Mouse (Mus musculus) layer of hippocampus, postnatal 25 days (tissue): ENCODE measurements around the gene Zdhhc18. TPM values are rescaled to one million over a fixed set of nuclear protein-coding genes. Genes with fewer than 3 reads are reported as not detected.
A peak's percentile ranks its signal among the peaks of the same experiment; 100 is the strongest.
"Not testable (repeated sequence)": the region's sequence is repeated elsewhere in the genome, so short reads cannot be mapped to it uniquely, and the experiment has no call there.

Source experiments
- DNase-seq, 2 experiments: peaks; one replicate each; pipeline ENCODE4 v3.0.0; 2022; ENCODE audit warnings: mixed read lengths in 2 of 2, low spot score in 1 of 2; ENCODE audit errors: extremely low spot score in 1 of 2
- total RNA-seq, 2 experiments: library from RNA; stranded (reverse); gene quantifications; 2 replicates each; pipeline ENCODE4 v1.2.3; 2021

The Zdhhc18 gene
- total RNA-seq, 2 experiments from 2014 or later, result 33.6 to 39.8 TPM

DNA sequence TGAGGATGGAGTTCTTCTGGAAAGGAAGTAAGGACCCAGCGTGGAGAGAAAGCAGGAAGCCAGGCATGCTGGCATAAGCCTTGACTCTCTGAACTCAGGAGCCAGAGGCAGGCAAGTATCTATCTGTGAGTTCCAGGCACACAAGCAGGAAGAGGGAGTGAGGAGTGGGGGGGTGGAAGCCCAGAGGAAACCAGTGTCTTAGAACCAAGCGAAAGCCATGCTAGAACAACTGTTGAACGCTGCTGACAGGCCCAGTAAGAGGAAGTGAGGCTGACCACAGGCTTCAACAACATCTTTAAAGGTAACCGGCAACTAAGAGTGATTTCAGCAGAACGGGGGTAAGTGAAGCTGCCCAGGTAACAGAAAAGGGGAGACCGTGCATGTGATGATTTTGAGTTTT, 16.2 kb upstream of the Zdhhc18 start:
- DNase-seq, result no peak

DNA sequence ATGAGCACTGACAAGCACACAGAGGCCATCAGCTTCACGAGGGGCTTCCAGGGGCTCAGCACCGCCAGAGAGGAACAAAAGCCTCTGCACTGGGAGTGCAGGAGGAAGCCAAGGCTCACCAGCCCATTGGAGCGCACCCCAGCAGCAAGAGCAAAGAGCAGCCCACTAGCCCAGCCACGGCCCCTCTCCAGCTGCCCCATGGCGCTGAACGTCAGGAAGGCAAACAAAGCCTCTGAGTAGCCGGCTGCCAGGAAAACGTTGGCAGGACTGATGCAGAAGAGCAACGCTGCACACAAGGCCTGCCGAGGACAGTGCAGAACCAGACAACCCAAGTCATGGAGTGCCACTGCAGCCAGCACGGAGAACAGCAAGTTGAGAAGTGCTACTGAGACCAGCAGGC, 15.2 kb upstream of the Zdhhc18 start:
- no peak for DNase-seq

DNA sequence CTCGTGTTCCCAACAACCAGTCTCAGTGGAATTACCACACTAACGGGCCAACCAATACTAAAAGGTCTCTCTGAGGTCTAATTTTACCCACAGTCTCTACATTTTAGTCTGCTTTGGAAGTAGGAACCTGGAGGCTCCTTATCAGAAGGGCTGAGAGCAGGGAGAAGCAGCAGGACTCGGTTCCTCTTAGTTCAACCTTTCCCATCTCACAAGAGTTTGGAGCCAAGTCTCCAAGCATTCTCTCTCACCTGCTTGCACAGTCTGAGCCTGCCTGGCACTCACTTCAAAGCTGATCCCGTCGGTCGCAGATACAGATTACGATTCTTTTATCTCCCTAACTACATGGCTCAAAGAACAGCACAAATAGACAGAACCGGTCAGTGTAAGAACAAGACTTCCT, 13.0 kb upstream of the Zdhhc18 start:
- no peak for DNase-seq

DNA sequence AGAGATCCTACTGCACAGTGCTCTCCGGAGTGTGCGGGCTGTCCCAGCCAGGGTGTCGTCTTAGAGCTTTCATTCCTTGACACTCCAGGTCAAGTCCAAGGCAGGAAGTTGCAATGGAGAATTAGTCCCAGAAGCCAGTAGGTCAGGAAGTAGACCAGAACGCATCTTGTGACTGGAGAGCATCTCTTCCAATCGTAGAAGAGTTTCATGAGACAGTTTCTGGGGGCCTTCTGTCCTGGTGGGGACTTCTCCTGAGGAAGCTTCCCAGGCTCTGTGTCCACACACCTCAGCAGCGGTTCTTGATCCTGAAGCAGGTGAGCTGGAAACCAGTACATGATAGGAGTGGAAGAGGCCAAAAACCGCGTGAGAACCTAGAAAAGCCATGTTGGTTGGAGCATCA, 12.5 kb upstream of the Zdhhc18 start:
- no peak for DNase-seq

DNA sequence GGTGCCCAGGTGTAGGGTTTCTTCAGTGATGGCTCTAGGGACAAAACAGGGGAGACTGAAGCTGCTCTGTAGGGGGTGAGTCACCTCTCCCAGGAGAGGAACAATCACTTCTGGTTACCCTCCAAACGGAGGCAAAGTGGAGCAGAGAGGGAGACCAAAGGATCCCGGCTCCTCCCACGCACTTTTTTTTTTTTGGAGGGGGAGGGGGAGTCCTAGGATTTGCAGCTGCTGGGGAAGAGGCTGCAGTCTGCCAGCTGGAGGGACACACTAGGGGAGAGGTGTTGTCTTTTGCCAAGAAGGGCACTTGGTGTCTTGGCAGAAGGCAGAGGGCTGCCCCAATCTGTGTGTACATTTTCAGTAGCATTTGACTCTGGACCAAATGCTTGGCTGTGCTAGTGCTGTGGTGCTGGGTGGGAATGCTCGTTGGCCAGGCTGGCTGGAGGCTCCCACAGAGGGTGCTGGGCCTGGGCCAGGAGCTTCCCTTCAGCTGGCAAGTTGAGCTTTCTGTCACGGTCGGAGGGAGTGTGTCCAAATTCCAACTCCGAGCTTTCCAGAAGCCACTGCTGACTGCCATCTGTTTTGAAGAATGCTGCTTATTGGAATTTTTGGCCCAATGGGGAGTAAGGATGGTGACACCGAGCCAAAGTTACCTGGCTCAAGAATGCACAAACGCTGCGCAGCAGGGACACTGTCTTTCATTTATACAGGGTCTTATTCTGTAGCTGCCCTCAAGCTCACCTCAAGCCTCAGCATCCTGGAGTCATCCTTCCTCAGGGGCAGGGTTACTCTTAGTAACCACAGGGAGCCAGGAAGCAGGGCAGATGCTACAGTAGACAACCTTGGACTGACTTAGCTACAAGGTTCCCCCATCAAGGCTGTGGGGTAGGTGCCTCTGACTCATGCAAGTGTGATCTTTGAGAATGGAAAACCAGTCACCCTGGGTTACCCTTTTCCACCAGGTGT, 10.5 kb upstream of the Zdhhc18 start:
- DNase-seq, result peak; percentile 71 to 73

DNA sequence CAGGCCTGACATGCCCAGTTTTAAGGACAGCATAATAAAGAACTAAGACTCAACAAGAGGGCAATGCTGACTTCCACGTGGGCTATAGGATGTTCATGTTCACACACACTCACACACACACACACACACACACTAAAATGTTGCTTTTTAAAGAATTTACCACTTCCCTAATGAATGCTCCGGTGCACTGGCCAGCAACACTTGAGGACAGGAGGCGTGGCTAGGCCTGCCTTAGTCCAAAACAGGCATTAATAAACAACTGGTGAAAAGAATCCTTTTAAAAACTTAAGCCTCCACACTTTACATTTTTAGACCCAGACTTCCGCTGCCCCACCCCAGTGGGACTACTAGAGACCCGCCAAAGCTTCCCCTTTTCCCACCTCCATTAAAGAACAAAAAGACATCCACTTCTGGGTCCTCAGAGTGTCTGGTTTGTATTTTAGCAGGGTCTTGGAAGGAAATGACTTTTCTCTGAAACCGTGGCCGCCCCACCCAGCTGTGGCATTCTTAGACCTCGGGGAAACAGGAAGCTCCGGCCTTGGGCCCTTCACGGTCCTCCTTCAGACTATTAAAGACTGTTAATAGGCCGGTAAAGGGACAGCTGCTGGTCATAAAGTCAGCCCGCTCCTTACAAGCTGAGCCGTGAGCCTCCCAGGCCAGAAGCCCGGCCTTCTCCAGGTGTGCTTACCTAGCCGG, 9.7 kb upstream of the Zdhhc18 start:
- DNase-seq, result no peak

DNA sequence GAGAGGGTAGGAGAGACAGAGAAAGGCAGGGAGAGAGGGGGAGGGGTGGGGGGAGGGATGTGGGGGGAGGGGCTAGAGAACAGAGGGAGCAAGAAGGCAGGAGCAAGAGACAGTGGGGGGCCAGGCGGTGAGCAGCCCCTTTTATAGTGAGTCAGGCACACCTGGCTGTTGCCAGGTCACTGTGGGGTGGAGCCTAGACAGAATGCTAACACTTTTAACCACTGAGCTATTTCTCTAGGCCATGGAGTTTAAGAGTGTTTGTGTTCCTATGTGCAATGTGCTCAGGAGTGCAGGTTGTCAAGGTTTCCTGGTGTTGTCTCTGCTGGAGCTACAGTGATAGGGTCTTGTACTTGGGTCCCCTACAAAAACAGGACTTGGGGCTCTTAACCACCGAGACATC, 8.8 kb upstream of the Zdhhc18 start:
- DNase-seq, result no peak

DNA sequence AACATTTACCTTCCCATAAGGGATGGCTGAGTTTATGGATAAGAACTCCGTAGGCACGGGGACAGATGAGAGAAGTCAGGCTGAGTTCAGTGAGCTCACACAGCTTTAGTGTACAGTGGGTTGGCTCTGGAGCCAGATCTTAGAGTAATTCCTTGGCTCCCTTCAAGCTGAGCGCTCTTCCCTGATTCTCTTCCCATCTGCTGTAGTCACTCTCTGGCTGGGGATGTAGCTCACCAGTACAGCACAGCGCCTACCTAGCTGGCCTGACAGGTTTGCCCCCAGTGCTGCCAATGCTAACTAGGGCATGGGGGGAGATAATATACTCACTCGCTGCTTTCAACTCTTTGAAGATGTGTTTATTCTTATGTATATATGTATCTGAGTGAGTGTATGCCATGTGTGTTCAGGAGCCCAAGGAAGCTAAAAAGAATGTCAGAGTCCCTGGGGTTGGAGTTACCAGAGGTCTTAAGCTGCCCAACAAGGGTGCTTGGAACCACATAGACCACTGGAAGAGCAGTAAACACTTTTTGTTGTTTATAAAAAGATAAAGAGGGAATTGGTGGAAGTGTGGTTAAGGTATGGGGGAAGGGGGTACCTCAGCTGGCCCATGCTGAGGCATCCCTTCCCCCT, 8.0 kb upstream of the Zdhhc18 start:
- no peak for DNase-seq

DNA sequence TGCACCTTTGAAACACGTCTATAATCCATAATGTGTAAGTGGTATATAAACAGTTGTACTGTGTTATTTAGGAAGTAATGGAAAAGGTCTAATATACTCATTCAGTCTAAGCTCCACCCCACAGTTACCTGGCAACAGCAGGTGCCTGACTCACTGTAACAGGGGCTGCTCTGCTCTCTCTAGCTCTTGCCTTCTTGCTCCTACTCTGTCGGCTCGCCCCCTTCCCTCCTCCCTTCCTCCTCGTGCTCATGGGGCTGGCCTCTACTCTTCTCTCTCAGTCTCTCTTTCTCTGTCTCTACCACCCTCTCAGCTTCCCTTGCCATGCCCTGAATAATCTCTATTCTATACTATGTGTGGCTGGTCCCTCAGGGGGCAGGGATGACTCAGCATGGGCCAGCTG, 7.0 kb upstream of the Zdhhc18 start:
- no peak for DNase-seq

DNA sequence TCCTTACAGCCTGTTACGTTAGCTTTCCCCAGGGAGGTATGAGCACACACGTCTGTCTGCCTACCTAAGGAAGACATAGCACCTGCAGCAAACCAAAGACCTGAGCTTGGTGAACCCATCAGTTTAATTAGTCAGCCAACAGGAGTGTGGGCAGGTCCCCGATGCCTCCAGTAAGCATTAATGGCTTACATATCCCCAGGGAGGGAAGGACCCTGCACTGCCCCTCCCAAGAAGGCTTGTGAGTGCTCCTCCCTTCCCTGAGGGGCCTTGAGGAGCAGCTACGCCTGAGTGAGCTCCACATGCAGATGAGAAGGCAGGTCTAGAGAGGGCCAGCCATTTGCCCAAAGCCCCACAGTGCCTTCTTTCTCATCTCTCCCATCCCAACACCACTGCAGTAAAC, 6.3 kb upstream of the Zdhhc18 start:
- DNase-seq, result no peak

DNA sequence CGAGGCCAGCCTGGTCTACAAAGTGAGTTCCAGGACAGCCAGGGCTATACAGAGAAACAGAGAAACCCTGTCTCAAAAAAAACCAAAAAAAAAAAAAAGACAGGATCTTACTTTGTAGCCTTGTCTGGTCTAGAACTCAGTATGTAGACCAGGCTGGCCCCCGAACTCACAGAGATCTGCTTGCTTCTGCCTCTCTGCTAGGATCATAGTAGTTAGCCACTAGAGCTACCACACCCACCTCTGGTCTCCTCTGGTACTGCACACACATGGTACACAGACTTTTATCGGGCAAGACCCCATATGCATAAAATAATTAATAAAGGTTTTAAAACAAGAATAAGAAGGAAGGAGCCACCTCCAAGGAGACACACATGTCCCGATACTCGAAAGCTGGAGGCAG, 4.1 kb upstream of the Zdhhc18 start:
- DNase-seq, result not testable (repeated sequence)

DNA sequence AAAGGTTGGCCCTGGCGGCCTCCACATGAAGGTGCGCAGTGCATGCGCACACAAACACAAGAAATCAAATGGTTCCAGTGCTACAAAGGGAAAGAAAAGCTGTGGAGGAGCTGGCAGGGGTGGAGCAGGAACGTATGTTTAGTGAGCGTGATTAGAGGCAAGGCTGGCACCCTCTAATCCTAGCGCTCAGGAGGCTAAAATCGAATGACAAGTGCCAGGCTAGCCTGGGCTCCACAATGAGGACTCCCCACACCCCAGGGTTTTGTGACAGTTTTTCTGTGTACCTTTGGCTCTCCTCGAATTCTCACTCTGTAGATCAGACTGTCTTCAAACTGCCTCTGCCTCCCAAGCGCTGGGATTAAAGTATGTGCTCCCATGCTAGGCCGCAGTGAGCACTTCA, 2.8 kb upstream of the Zdhhc18 start:
- no peak for DNase-seq

DNA sequence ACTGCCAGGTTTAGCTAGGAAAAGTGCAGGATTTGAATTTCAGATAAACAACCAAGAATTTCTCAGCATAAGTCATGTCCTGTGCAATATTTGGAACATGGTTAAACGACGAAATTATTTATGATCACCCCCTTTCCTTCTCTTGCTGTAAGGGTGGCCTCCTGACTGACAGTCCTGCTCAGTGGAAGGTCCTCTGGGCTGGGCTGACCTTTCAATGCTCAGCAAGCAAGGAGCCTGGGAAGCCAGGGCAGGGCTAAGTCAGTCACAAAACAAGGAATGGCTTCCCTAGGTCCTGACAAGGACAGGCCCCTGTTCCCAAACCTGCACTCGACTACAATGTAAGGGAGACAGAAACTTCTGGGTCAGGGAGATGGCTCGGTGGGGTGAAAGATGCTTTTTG, 2.0 kb upstream of the Zdhhc18 start:
- no peak for DNase-seq

DNA sequence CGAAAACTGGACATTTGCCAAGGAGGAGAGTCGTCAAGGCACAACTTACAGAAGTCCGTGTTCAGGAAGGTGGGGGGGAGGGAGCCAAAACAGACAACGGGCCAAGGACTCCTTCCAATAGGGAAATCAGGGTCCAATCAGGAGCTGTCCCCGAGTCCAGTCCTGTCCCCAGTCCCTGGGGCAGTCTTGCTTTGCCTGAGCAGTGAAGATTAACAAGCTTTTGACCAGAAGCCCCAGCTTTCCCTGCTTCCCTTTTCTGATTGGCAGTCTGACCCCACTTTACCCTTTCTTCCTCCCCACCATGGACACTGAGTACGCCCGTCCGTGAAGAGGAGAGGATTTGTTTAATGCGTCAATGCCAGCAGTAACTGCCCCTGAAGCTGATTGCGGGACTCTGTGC, 1.5 kb upstream of the Zdhhc18 start:
- no peak for DNase-seq

DNA sequence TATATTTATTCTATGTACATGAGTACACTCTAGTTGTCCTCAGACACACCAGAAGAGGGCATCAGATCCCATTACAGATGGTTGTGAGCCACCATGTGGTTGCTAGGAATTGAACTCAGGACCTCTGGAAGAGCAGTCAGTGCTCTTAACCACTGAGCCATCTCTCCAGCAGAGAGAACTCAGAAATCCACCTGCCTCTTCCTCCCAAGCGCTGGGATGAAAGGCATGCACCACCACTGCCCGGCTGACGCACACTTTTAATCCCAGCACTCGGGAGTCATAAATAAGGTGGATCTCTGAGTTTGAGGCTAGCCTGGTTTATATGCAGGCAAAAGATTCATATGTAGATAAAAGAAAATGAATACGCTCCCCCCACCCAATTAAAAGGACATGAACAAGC, 490 bp downstream of the Zdhhc18 start:
- DNase-seq, result not testable (repeated sequence)

DNA sequence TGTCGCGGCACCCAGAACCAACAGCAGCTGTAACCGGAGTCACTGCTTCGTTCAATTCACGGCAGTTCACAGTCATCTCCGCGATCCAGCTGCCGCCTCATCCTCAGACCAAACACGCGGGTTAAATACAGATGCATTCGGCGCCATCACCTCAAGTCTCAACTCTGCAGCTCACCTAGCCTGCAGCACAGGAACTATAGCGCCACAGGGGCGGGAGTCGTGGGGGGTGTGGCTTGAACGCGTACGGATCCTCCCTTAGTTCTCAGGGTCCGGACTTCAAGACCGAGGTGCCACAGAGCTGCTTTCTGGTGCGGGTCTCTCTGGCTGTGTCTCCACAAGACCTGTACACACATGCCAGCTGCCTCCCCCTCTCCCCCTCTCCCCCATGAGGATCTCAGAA, 4.3 kb downstream of the Zdhhc18 start:
- DNase-seq, result no peak

DNA sequence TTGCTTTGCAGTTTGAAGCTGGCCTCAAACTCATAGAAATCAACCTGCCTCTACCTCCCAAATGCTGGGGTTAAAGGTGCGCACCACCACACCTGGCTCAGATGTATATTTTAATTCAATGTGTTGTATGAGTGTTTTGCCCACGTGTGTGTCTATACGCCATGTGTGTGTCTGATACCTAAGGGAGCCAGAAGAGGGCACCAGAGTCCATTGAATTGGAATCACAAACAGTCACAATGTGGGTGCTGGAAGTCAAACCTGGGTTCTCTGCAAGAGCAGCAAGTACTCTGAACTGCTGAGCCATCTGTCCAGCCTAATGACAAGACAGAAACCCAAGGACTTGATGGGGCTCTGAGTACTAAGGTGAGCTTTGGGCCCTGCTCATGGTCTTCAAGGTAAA, 4.8 kb downstream of the Zdhhc18 start:
- DNase-seq, result no peak

DNA sequence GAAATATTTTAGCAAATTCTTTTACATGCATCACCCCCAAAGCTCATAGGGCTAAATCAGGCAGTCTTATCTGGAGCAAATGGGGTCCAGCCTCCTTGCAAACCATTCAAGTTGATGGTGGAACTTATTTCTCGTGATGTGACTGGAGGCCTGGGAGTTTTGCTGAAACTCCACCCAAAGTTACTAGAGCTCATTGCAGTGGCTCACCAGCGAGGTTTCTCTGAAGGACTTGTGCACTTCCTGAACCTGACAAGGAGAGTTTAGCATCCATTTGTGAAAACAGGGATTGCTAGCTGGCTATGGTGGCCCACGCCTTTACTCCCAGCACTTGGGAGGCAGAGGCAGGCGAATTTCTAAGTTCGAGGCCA, 15.9 kb downstream of the Zdhhc18 start:
- no peak for DNase-seq

DNA sequence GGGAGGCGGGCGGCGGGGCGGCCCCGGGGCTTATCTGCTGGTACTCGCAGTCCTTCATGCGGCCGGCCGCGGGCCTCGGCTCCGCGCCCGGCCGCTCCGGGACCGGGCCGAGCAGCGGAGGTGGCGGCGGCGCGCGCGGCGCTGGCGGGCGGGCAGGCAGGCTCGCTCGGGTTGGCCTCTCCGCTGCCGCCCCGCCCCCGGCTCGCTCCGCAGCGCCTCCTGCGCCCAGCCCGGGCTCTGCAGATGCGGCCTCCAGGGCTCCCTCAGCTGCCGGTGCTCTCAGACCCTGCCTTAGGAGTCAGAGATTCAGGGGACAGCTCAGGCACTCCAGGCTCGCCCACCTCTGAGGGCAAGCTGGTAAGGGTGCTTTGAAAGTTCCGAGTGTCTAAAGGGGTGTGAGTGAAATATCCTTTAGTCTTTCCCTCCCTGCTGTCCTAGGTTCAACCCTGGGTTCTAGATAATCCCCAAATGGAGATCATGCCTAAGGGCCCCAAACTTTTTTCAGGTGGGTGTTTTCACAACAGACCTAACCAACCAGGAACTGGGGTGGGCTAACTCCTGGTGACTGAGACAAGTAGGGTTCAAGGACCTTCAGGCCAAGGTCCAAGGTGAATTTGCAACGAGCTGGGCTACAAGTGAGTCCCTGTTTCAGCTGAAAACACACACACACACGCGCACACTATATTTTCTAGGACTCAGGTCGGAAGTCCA, 16.5 kb downstream of the Zdhhc18 start:
- peak; percentile 85 to 88 for DNase-seq

DNA sequence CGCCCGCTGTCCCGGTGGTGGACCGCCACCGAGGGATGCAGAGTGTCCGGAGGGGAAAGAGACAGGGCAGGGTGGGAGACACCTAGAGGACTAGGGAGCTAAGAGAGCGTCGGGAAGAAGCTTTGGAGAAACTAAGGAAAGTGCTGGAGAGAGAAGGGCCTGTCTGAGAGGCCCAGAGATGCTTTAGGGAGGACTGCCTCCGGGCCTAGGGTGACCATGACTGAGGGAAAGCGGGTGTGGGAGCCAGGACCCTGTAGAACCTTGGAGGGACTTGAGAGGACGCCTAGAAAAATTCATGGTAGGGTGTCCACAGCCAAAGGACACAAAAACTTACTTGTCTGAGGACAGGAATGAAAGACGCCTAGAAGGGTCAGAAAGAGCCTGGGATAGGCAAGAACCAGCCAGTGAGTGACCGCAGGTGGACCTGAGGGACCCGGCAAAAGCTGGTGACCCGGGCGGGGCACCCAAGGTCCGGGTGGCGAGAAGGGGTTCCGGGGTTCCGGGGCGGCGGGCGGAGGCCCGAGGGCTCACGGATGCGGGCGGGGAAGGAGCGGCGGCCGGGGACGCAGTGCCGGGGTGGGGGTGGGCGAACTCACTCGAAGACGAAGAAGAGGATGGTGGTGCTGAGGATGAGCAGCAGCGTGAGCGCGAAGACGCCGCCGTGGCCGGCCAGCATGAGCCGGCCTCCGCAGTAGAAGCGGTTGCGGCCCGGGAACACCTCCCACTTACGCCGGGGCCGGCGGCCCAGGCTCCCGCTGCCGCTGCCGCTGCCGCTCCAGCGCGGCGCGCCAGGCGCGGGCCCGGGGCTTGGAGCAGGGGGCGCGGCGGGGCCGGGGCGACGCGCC, 17.2 kb downstream of the Zdhhc18 start:
- DNase-seq, result peak in 1 of 2 experiments; percentile 52
